ENCODE assay signal across 7 mouse cellular contexts in genomic region chr7:18989995-18990394, GRCm38 (mm10). TPM values are rescaled to one million over a fixed set of nuclear protein-coding genes. Genes with fewer than 3 reads are reported as not detected.
A peak's percentile ranks its signal among the peaks of the same experiment; 100 is the strongest.
DNase-seq lines count a peak whose midpoint lies in the region; ATAC-seq and TF ChIP-seq lines count a peak whose summit lies in the region.

No protein-coding gene starts in this region.

- ATAC-seq in lung, embryonic 15.5 days (ENCODE audit: borderline replicate concordance, extremely low read depth, low FRiP score, low TSS enrichment) = no peak
- ATAC-seq in intestine, embryonic 16.5 days = no peak
- ATAC-seq in stomach, embryonic 15.5 days (ENCODE audit: insufficient read depth, low FRiP score, low read depth) = no peak
- ATAC-seq in monocyte, adult 5-6 weeks (replicated peaks; ENCODE audit: insufficient number of reproducible peaks, low FRiP score, low TSS enrichment, poor library complexity, severe bottlenecking) = no peak

- H3K36me3 ChIP-seq in lung, embryonic 15.5 days = no peaks in the 10 kb centered on the region
- peaks cover 9% of the 10 kb centered on the region; the same call in 1 of the 2 replicates for H3K36me3 ChIP-seq in embryonic facial prominence, embryonic 10.5 days (replicated peaks)
- H3K36me3 ChIP-seq in intestine, embryonic 16.5 days (ENCODE audit: control insufficient read depth, insufficient read depth, low read length) = no peaks in the 10 kb centered on the region
- no peaks in the 10 kb centered on the region for H3K36me3 ChIP-seq in stomach, embryonic 15.5 days
- 0 out of 2 replicates have a peak, but pooled peaks cover 4% of the 10 kb centered on the region for H3K36me3 ChIP-seq in thymus, adult 2 months (ENCODE audit: control insufficient read depth, insufficient read depth, low read length)

- H3K4me3 ChIP-seq in lung, embryonic 15.5 days = peak overlapping the region; percentile 53
- no peak overlapping the region for H3K4me3 ChIP-seq in lung, adult 2 months (replicated peaks; ENCODE audit: extremely low read depth, low read depth, low read length)
- H3K4me3 ChIP-seq in embryonic facial prominence, embryonic 10.5 days = peak overlapping the region; percentile 65
- peak overlapping the region; percentile 55 for H3K4me3 ChIP-seq in intestine, embryonic 16.5 days (ENCODE audit: low read length)
- peak overlapping the region; percentile 46 for H3K4me3 ChIP-seq in stomach, embryonic 15.5 days (replicated peaks)
- H3K4me3 ChIP-seq in thymus, adult 2 months (ENCODE audit: control insufficient read depth, insufficient read depth, low read length) = no peak overlapping the region

- peaks cover 22% of the 10 kb centered on the region for H3K4me1 ChIP-seq in lung, embryonic 15.5 days
- no peaks in the 10 kb centered on the region for H3K4me1 ChIP-seq in lung, adult 2 months (ENCODE audit: control insufficient read depth, insufficient read depth, low read length)
- H3K4me1 ChIP-seq in embryonic facial prominence, embryonic 10.5 days = peaks cover 23% of the 10 kb centered on the region
- peaks cover 13% of the 10 kb centered on the region for H3K4me1 ChIP-seq in intestine, embryonic 16.5 days (ENCODE audit: control insufficient read depth, insufficient read depth, low read length)
- peaks cover 18% of the 10 kb centered on the region for H3K4me1 ChIP-seq in stomach, embryonic 15.5 days
- H3K4me1 ChIP-seq in thymus, adult 2 months (replicated peaks; ENCODE audit: control insufficient read depth, insufficient read depth, low read length) = peaks cover 20% of the 10 kb centered on the region

- H3K27ac ChIP-seq in lung, embryonic 15.5 days = peak overlapping the region; percentile 57; the same call in 1 of the 2 replicates
- H3K27ac ChIP-seq in embryonic facial prominence, embryonic 10.5 days (replicated peaks) = peak overlapping the region; percentile 80; the same call in 1 of the 2 replicates
- H3K27ac ChIP-seq in intestine, embryonic 16.5 days (ENCODE audit: low read length) = 0 out of 2 replicates have a peak overlapping the region, but pooled peaks have one; percentile 57
- H3K27ac ChIP-seq in stomach, embryonic 15.5 days = peak overlapping the region; percentile 80; the same call in 1 of the 2 replicates
- no peak overlapping the region for H3K27ac ChIP-seq in thymus, adult 2 months (ENCODE audit: control insufficient read depth, insufficient read depth, low read length)

- WGBS in lung, embryonic 15.5 days = 5% methylated on average over 5 of the region's 5 CpGs
- 7% methylated on average over 5 of the region's 5 CpGs for WGBS in lung, adult 2 months
- 11% methylated on average over 5 of the region's 5 CpGs for WGBS in embryonic facial prominence, embryonic 10.5 days
- WGBS in intestine, embryonic 16.5 days = 11% methylated on average over 5 of the region's 5 CpGs
- 11% methylated on average over 5 of the region's 5 CpGs for WGBS in stomach, embryonic 15.5 days
- WGBS in thymus, adult 2 months = 20% methylated on average over 5 of the region's 5 CpGs

- no peak for TF ChIP-seq POLR2A in lung, adult 2 months (IDR thresholded peaks at IDR 0.05; ENCODE audit: borderline replicate concordance, extremely low read depth, low read depth, low read length)
- TF ChIP-seq POLR2A in thymus, adult 2 months (IDR thresholded peaks at IDR 0.05; ENCODE audit: control insufficient read depth, extremely low read depth, insufficient read depth, low read length, poor library complexity) = no peak

- H3K27me3 ChIP-seq in lung, embryonic 15.5 days = peaks cover 35% of the 10 kb centered on the region
- peaks cover 56% of the 10 kb centered on the region for H3K27me3 ChIP-seq in embryonic facial prominence, embryonic 10.5 days (replicated peaks; ENCODE audit: low read depth, poor library complexity, severe bottlenecking)
- peaks cover 19% of the 10 kb centered on the region for H3K27me3 ChIP-seq in intestine, embryonic 16.5 days (replicated peaks; ENCODE audit: control insufficient read depth, insufficient read depth, low read length)
- peaks cover 28% of the 10 kb centered on the region; the same call in 1 of the 2 replicates for H3K27me3 ChIP-seq in stomach, embryonic 15.5 days (replicated peaks)
- peaks cover 9% of the 10 kb centered on the region; the same call in 1 of the 2 replicates for H3K27me3 ChIP-seq in thymus, adult 2 months (ENCODE audit: control insufficient read depth, insufficient read depth, low read length)

- H3K9me3 ChIP-seq in lung, embryonic 15.5 days = no peaks in the 10 kb centered on the region
- H3K9me3 ChIP-seq in embryonic facial prominence, embryonic 10.5 days = no peaks in the 10 kb centered on the region
- H3K9me3 ChIP-seq in intestine, embryonic 16.5 days (ENCODE audit: control insufficient read depth, low read length) = no peaks in the 10 kb centered on the region
- H3K9me3 ChIP-seq in stomach, embryonic 15.5 days = no peaks in the 10 kb centered on the region

- no peak for DNase-seq in lung, adult 2 months
- DNase-seq in embryonic facial prominence, embryonic 10.5 days (ENCODE audit: low spot score) = no peak
- no peak for DNase-seq in thymus, adult 2 months

- 0 out of 2 replicates have a peak overlapping the region, but pooled peaks have one; percentile 1 for H3K9ac ChIP-seq in lung, embryonic 15.5 days
- H3K9ac ChIP-seq in intestine, embryonic 16.5 days (ENCODE audit: low read depth, low read length) = no peak overlapping the region
- H3K9ac ChIP-seq in stomach, embryonic 15.5 days = no peak overlapping the region

- no peak for TF ChIP-seq CTCF in lung, adult 2 months (IDR thresholded peaks at IDR 0.05; ENCODE audit: insufficient read depth, low read length)
- no peak for TF ChIP-seq CTCF in thymus, adult 2 months (IDR thresholded peaks at IDR 0.05; ENCODE audit: borderline replicate concordance, control insufficient read depth, extremely low read depth, insufficient read depth, low read length, poor library complexity)

- H3K4me2 ChIP-seq in lung, embryonic 15.5 days = peak overlapping the region; percentile 83
- peak overlapping the region; percentile 88 for H3K4me2 ChIP-seq in intestine, embryonic 16.5 days (ENCODE audit: low read depth, low read length)
- peak overlapping the region; percentile 93 for H3K4me2 ChIP-seq in stomach, embryonic 15.5 days

RNA-seq across cellular contexts. Expression of gene Mypop, which starts 1.1 kb away (rescaled TPM):
- 3.0 and 3.6 TPM in 2 replicates for polyA plus RNA-seq in lung, embryonic 15.5 days (2015; fragmentation: Nextera tagmentation; extraction: Ambion mirVana)
- polyA plus RNA-seq in lung, adult 2 months (2012; rRNA removed) = 7.2 and 10.2 TPM in 2 replicates
- polyA plus RNA-seq in embryonic facial prominence, embryonic 10.5 days (2016; fragmentation: Nextera tagmentation; extraction: Ambion mirVana) = 4.0 and 4.1 TPM in 2 replicates
- 1.7 TPM in 2 replicates for polyA plus RNA-seq in intestine, embryonic 16.5 days (2015; fragmentation: Nextera tagmentation; extraction: Ambion mirVana)
- 2.8 and 3.7 TPM in 2 replicates for polyA plus RNA-seq in stomach, embryonic 15.5 days (2015; fragmentation: Nextera tagmentation; extraction: Ambion mirVana)
- total RNA-seq in monocyte, adult 5-6 weeks (2017) = 0.75 to 2.1 TPM in 2 of 3 replicates, not detected in the other
- polyA plus RNA-seq in thymus, adult 2 months (2012; rRNA removed) = 3.6 and 5.0 TPM in 2 replicates

RNA-seq across cellular contexts. Expression of gene Nanos2, which starts 2.8 kb away (rescaled TPM):
- not detected in 2 replicates for polyA plus RNA-seq in lung, embryonic 15.5 days (2015; fragmentation: Nextera tagmentation; extraction: Ambion mirVana)
- polyA plus RNA-seq in lung, adult 2 months (2012; rRNA removed) = 0.07 and 0.09 TPM in 2 replicates
- polyA plus RNA-seq in embryonic facial prominence, embryonic 10.5 days (2016; fragmentation: Nextera tagmentation; extraction: Ambion mirVana) = not detected in 2 replicates
- polyA plus RNA-seq in intestine, embryonic 16.5 days (2015; fragmentation: Nextera tagmentation; extraction: Ambion mirVana) = not detected in 2 replicates
- not detected in 2 replicates for polyA plus RNA-seq in stomach, embryonic 15.5 days (2015; fragmentation: Nextera tagmentation; extraction: Ambion mirVana)
- total RNA-seq in monocyte, adult 5-6 weeks (2017) = 0.49 TPM in 1 of 3 replicates, not detected in the others
- 0.12 TPM in 1 of 2 replicates, not detected in the other for polyA plus RNA-seq in thymus, adult 2 months (2012; rRNA removed)

RNA-seq across cellular contexts. Expression of gene Irf2bp1, which starts 13.8 kb away (rescaled TPM):
- polyA plus RNA-seq in lung, embryonic 15.5 days (2015; fragmentation: Nextera tagmentation; extraction: Ambion mirVana) = 23.5 and 25.2 TPM in 2 replicates
- 34.7 and 39.9 TPM in 2 replicates for polyA plus RNA-seq in lung, adult 2 months (2012; rRNA removed)
- polyA plus RNA-seq in embryonic facial prominence, embryonic 10.5 days (2016; fragmentation: Nextera tagmentation; extraction: Ambion mirVana) = 25.0 and 25.7 TPM in 2 replicates
- polyA plus RNA-seq in intestine, embryonic 16.5 days (2015; fragmentation: Nextera tagmentation; extraction: Ambion mirVana) = 17.0 and 17.1 TPM in 2 replicates
- 23.5 and 28.0 TPM in 2 replicates for polyA plus RNA-seq in stomach, embryonic 15.5 days (2015; fragmentation: Nextera tagmentation; extraction: Ambion mirVana)
- total RNA-seq in monocyte, adult 5-6 weeks (2017) = 7.1 to 10.5 TPM (median 7.8 TPM) in 3 replicates
- 67.2 and 76.3 TPM in 2 replicates for polyA plus RNA-seq in thymus, adult 2 months (2012; rRNA removed)

RNA-seq across cellular contexts. Expression of gene Foxa3, which starts 33.3 kb away (rescaled TPM):
- 2.2 and 2.4 TPM in 2 replicates for polyA plus RNA-seq in lung, embryonic 15.5 days (2015; fragmentation: Nextera tagmentation; extraction: Ambion mirVana)
- polyA plus RNA-seq in lung, adult 2 months (2012; rRNA removed) = 0.39 and 0.60 TPM in 2 replicates
- not detected in 2 replicates for polyA plus RNA-seq in embryonic facial prominence, embryonic 10.5 days (2016; fragmentation: Nextera tagmentation; extraction: Ambion mirVana)
- polyA plus RNA-seq in intestine, embryonic 16.5 days (2015; fragmentation: Nextera tagmentation; extraction: Ambion mirVana) = 28.5 and 30.8 TPM in 2 replicates
- polyA plus RNA-seq in stomach, embryonic 15.5 days (2015; fragmentation: Nextera tagmentation; extraction: Ambion mirVana) = 30.2 and 32.7 TPM in 2 replicates
- not detected in 3 replicates for total RNA-seq in monocyte, adult 5-6 weeks (2017)
- 0.51 and 0.69 TPM in 2 replicates for polyA plus RNA-seq in thymus, adult 2 months (2012; rRNA removed)

RNA-seq across cellular contexts. Expression of gene Sympk, which starts 34.2 kb away (rescaled TPM):
- 34.3 and 34.6 TPM in 2 replicates for polyA plus RNA-seq in lung, embryonic 15.5 days (2015; fragmentation: Nextera tagmentation; extraction: Ambion mirVana)
- polyA plus RNA-seq in lung, adult 2 months (2012; rRNA removed) = 69.3 and 76.1 TPM in 2 replicates
- polyA plus RNA-seq in embryonic facial prominence, embryonic 10.5 days (2016; fragmentation: Nextera tagmentation; extraction: Ambion mirVana) = 43.4 and 45.2 TPM in 2 replicates
- polyA plus RNA-seq in intestine, embryonic 16.5 days (2015; fragmentation: Nextera tagmentation; extraction: Ambion mirVana) = 23.5 and 24.1 TPM in 2 replicates
- polyA plus RNA-seq in stomach, embryonic 15.5 days (2015; fragmentation: Nextera tagmentation; extraction: Ambion mirVana) = 28.1 and 32.3 TPM in 2 replicates
- total RNA-seq in monocyte, adult 5-6 weeks (2017) = 23.9 to 51.1 TPM (median 38.5 TPM) in 3 replicates
- polyA plus RNA-seq in thymus, adult 2 months (2012; rRNA removed) = 150 and 189 TPM in 2 replicates

Comparison
In these comparisons a context has a peak if more than half of its experiments do, and no peak if none do; other contexts are left out.
1. H3K4me3 ChIP-seq: peak in lung, embryonic 15.5 days (single experiment), embryonic facial prominence, embryonic 10.5 days (single experiment), intestine, embryonic 16.5 days (single experiment) and stomach, embryonic 15.5 days (single experiment); none in lung, adult 2 months (single experiment) and thymus, adult 2 months (single experiment).
2. Peak in every context shown above with its lines, with median percentiles within 50 percentile points of each other: H3K4me2 ChIP-seq.